Mouse (Mus musculus) neural tube, embryonic 12.5 days (tissue): ENCODE measurements around the gene Atp6v0c. TPM values are rescaled to one million over a fixed set of nuclear protein-coding genes. Genes with fewer than 3 reads are reported as not detected.

Source experiments
- ATAC-seq: fragments of 200-750 bp; cut with Nextera tagmentation; 2 replicates; pipeline ENCODE4 v1.8.0; 2017; ENCODE audit warnings: low read depth, mild to moderate bottlenecking, moderate TSS enrichment, moderate library complexity; ENCODE audit not compliant: low FRiP score
- H3K27ac ChIP-seq: fragments of 300-500 bp; sonication (generic); 2 replicates; pipeline ENCODE4 v1.5.1; 2016
- H3K27me3 ChIP-seq: fragments of 300-500 bp; sonication (generic); replicated peaks from 2 replicates; pipeline ENCODE4 v1.6.1; 2016; ENCODE audit warnings: mild to moderate bottlenecking
- H3K36me3 ChIP-seq: fragments of 300-500 bp; sonication (generic); 2 replicates; pipeline ENCODE4 v1.6.1; 2016; ENCODE audit warnings: mild to moderate bottlenecking
- H3K4me1 ChIP-seq: fragments of 300-500 bp; sonication (generic); 2 replicates; pipeline ENCODE4 v1.6.1; 2016
- H3K4me2 ChIP-seq: fragments of 300-500 bp; sonication (generic); replicated peaks from 2 replicates; pipeline ENCODE4 v1.6.1; 2016; ENCODE audit warnings: mild to moderate bottlenecking
- H3K4me3 ChIP-seq: fragments of 300-500 bp; sonication (generic); 2 replicates; pipeline ENCODE4 v1.5.1; 2016
- H3K9ac ChIP-seq: fragments of 300-500 bp; sonication (generic); 2 replicates; pipeline ENCODE4 v1.6.1; 2016; ENCODE audit warnings: mild to moderate bottlenecking
- H3K9me3 ChIP-seq: fragments of 300-500 bp; sonication (generic); 2 replicates; pipeline ENCODE4 v1.6.1; 2016; ENCODE audit warnings: mild to moderate bottlenecking
- WGBS: fragments of 180-500 bp; shearing (Covaris S2); methylation state at CpG from one replicate; pipeline ENCODE4 v1.1.7; 2016; 5-methylcytosine and 5-hydroxymethylcytosine counted together
- polyA plus RNA-seq: library from polyadenylated mRNA; unstranded; fragments of >200 nt; fragmentation: Nextera tagmentation; extraction: Ambion mirVana; gene quantifications from 2 replicates; pipeline ENCODE4 v1.2.1, GENCODE M21; 2016

Gene Atp6v0c
- polyA plus RNA-seq, result 671 and 684 TPM in 2 replicates

GRCm38 (mm10) chr17:24169317-24170065 lies at the start of gene Atp6v0c:
TSS of gene Atp6v0c (minus strand) at chr17:24169702.
- H3K4me1 ChIP-seq, result peaks cover 20% of the 10 kb centered on the region
- peak; percentile 88 for ATAC-seq
- under 1% methylated on average over 58 of the region's 58 CpGs for WGBS
- H3K27me3 ChIP-seq, result no peaks in the 10 kb centered on the region
- H3K9me3 ChIP-seq, result no peaks in the 10 kb centered on the region
- peak within 1 kb of the TSS; percentile 94 for H3K4me2 ChIP-seq
- peak within 1 kb of the TSS; percentile 86 for H3K9ac ChIP-seq
- peak within 1 kb of the TSS; percentile 90 for H3K4me3 ChIP-seq
- peaks cover 17% of the 10 kb centered on the region for H3K36me3 ChIP-seq
- peak within 1 kb of the TSS; percentile 86 for H3K27ac ChIP-seq

- no peak overlapping the region for H3K9ac ChIP-seq
- H3K27ac ChIP-seq, result no peak overlapping the region
- no peak overlapping the region for H3K4me2 ChIP-seq
- ATAC-seq, result no peak
- 0 out of 2 replicates have a peak, but pooled peaks cover 4% of the 10 kb centered on the region for H3K27me3 ChIP-seq
- no peaks in the 10 kb centered on the region for H3K9me3 ChIP-seq
- peaks cover 18% of the 10 kb centered on the region for H3K4me1 ChIP-seq
- peaks cover 33% of the 10 kb centered on the region for H3K36me3 ChIP-seq
- H3K4me3 ChIP-seq, result no peak overlapping the region
- 58% methylated on average over 4 of the region's 4 CpGs for WGBS
Observed at GRCm38 (mm10) chr17:24216836-24217235, 47.3 kb upstream of the Atp6v0c start.

GRCm38 (mm10) chr17:24213186-24213585 lies 43.7 kb upstream of the Atp6v0c start:
- H3K4me3 ChIP-seq, result no peak overlapping the region
- H3K9me3 ChIP-seq, result no peaks in the 10 kb centered on the region
- no peak overlapping the region for H3K27ac ChIP-seq
- H3K36me3 ChIP-seq, result peaks cover 30% of the 10 kb centered on the region
- 76% methylated on average over 6 of the region's 6 CpGs for WGBS
- no peak for ATAC-seq
- H3K4me1 ChIP-seq, result peaks cover 43% of the 10 kb centered on the region
- peaks cover 7% of the 10 kb centered on the region; the same call in 1 of the 2 replicates for H3K27me3 ChIP-seq
- H3K9ac ChIP-seq, result no peak overlapping the region
- no peak overlapping the region for H3K4me2 ChIP-seq

GRCm38 (mm10) chr17:24212441-24213018 lies 43.0 kb upstream of the Atp6v0c start:
- Histone ChIP-seq H3K4me2 (peak overlapping the region; percentile 96), H3K27ac (no peak overlapping the region), H3K4me3 (peak overlapping the region; percentile 54; the same call in 1 of the 2 replicates), H3K9me3 (no peaks in the 10 kb centered on the region), H3K27me3 (peaks cover 14% of the 10 kb centered on the region), H3K36me3 (peaks cover 24% of the 10 kb centered on the region), H3K4me1 (peaks cover 50% of the 10 kb centered on the region), H3K9ac (no peak overlapping the region)
- 30% methylated on average over 5 of the region's 5 CpGs for WGBS
- ATAC-seq, result no peak

DNA sequence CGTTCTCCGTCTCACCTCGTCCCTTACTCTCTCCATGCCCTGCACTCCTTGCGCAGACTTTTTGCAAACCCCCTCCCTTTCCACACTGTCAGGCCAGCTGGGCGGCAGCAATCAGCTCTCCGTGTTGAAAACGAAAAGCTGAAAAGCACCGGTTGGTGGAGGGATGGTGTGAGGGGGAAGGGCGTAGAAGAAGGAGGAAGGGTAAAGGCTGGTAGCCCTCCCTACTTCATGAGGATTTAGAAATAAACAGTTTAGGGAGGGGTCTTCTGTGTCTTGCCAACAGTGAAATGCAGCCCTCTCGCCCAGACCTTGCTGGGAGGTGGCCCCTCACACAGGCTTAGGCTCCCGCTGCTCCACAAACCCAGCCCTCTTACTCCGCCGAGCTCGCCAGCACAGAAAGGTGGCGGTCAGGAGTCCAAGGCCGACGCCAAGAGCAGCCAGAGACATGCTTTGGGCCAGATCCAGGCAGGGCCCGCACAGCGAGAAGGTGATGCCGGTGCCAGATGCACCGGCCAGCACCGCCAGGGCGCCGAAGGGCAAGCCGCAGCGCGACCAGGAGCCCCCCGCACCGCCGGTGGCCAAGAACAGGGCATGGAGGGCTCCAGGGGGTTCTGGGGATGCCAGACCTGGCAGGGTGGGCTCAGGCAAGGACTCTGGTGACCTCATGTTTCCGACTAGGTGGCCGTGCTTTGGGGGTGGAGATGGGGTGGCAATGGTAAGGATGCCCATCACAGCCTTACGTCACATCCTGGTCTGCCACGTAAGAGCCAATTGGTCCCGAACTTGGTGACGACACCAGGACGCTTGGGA lies 42.3 kb upstream of the Atp6v0c start:
- H3K9me3 ChIP-seq, result no peaks in the 10 kb centered on the region
- peak overlapping the region; percentile 54 for H3K4me3 ChIP-seq
- WGBS, result 2% methylated on average over 37 of the region's 37 CpGs
- peak; percentile 45 for ATAC-seq
- H3K9ac ChIP-seq, result peak overlapping the region; percentile 74
- H3K27ac ChIP-seq, result peak overlapping the region; percentile 64; the same call in 1 of the 2 replicates
- peaks cover 57% of the 10 kb centered on the region for H3K4me1 ChIP-seq
- H3K36me3 ChIP-seq, result peaks cover 19% of the 10 kb centered on the region
- peak overlapping the region; percentile 96 for H3K4me2 ChIP-seq
- H3K27me3 ChIP-seq, result peaks cover 21% of the 10 kb centered on the region

- WGBS, result 92% methylated on average over 3 of the region's 3 CpGs
- Histone ChIP-seq H3K27me3 (peaks cover 25% of the 10 kb centered on the region), H3K27ac (no peak overlapping the region), H3K9me3 (no peaks in the 10 kb centered on the region), H3K36me3 (peaks cover 7% of the 10 kb centered on the region), H3K4me2 (peak overlapping the region; percentile 96), H3K9ac (0 out of 2 replicates have a peak overlapping the region, but pooled peaks have one; percentile 74), H3K4me3 (no peak overlapping the region), H3K4me1 (peaks cover 69% of the 10 kb centered on the region)
- no peak for ATAC-seq
Observed at GRCm38 (mm10) chr17:24210591-24210990, 41.1 kb upstream of the Atp6v0c start.

- peak overlapping the region; percentile 93 for H3K4me2 ChIP-seq
- H3K9ac ChIP-seq, result no peak overlapping the region
- ATAC-seq, result no peak
- no peaks in the 10 kb centered on the region for H3K36me3 ChIP-seq
- no peak overlapping the region for H3K4me3 ChIP-seq
- peaks cover 25% of the 10 kb centered on the region for H3K27me3 ChIP-seq
- 82% methylated on average over 3 of the region's 3 CpGs for WGBS
- H3K27ac ChIP-seq, result no peak overlapping the region
- H3K4me1 ChIP-seq, result peaks cover 73% of the 10 kb centered on the region
- H3K9me3 ChIP-seq, result no peaks in the 10 kb centered on the region
Observed at GRCm38 (mm10) chr17:24209916-24210240, 40.4 kb upstream of the Atp6v0c start.

DNA sequence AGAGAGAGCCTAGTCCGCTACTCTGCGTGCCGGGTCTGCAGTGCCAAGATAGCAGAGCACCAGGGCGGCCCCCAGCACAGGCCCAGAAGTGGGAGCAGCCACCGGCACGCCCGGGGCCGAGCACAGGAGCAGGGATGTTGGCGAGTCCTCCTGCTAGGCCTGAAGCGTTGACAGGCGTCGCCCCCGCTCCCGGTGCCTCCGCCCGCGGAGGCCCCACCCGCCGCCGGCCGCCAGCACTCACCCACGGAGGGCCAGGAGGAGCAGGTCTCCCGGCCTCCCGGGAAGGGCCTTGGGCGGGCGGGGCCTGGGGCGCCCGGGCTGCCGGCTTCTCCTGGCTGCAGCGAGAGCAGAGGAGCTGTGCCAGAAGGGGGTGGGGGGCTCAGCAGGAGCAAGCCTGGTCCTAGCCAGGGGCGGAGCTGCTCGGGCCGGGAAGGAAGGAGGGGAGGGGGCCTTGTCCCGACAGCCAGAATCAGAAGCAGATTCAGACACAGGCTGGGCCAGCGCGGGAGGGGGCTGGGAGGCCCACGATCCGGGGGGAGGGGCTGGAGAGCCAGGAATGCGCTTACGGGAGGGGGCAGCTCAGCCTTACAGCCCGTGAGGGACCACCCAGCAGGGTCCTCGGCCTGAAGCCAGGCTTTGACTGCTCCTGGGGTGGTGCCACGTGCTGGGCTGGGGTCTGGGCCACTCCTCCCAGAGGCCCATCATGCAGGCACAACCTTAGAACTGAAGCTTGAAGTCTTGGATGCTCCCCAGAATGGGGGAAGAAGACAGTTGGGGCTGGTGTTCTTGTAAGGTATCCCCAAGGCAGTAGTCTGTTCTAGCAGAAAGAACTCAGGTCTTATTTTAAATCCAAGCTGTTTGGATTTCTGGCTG lies 39.8 kb upstream of the Atp6v0c start, which contains the start of gene Ntn3:
TSS of gene Ntn3 (minus strand) at position 489 of the 873 bp plus-strand sequence.
- Histone ChIP-seq H3K9ac (peak within 1 kb of the TSS; percentile 80), H3K36me3 (no peaks in the 10 kb centered on the region), H3K4me2 (peak within 1 kb of the TSS; percentile 93), H3K27me3 (peaks cover 25% of the 10 kb centered on the region), H3K4me1 (peaks cover 79% of the 10 kb centered on the region), H3K9me3 (no peaks in the 10 kb centered on the region), H3K4me3 (peak within 1 kb of the TSS; percentile 50), H3K27ac (peak within 1 kb of the TSS; percentile 62)
- peak; percentile 23 for ATAC-seq
- under 1% methylated on average over 41 of the region's 43 CpGs for WGBS

DNA sequence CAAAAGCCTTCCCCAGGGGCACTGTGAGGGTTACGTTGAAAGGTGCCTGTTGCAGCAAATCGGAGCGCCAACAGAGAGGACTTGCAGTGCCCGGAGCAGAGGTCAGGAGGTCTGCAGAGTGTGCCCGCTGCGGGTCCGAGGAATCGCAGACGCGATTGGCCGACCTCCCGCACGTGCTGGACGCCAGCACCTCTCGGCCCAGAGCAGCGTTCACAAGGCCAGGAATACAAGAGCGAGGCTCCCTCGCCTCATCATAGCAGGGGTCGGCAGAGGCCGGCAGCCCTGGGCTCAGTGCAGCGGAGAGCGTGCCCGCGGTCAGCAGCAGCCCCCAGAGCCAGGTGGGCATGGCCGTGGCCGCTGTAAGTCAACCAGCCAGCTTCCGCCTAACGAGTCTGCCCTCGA lies 39.1 kb upstream of the Atp6v0c start:
- Histone ChIP-seq H3K9ac (peak overlapping the region; percentile 80), H3K4me3 (peak overlapping the region; percentile 50), H3K9me3 (no peaks in the 10 kb centered on the region), H3K27ac (peak overlapping the region; percentile 62), H3K27me3 (peaks cover 25% of the 10 kb centered on the region), H3K4me1 (peaks cover 81% of the 10 kb centered on the region), H3K4me2 (peak overlapping the region; percentile 93), H3K36me3 (no peaks in the 10 kb centered on the region)
- WGBS, result 2% methylated on average over 29 of the region's 29 CpGs
- 0 out of 2 replicates have a peak, but pooled peaks have one; percentile 1 for ATAC-seq

DNA sequence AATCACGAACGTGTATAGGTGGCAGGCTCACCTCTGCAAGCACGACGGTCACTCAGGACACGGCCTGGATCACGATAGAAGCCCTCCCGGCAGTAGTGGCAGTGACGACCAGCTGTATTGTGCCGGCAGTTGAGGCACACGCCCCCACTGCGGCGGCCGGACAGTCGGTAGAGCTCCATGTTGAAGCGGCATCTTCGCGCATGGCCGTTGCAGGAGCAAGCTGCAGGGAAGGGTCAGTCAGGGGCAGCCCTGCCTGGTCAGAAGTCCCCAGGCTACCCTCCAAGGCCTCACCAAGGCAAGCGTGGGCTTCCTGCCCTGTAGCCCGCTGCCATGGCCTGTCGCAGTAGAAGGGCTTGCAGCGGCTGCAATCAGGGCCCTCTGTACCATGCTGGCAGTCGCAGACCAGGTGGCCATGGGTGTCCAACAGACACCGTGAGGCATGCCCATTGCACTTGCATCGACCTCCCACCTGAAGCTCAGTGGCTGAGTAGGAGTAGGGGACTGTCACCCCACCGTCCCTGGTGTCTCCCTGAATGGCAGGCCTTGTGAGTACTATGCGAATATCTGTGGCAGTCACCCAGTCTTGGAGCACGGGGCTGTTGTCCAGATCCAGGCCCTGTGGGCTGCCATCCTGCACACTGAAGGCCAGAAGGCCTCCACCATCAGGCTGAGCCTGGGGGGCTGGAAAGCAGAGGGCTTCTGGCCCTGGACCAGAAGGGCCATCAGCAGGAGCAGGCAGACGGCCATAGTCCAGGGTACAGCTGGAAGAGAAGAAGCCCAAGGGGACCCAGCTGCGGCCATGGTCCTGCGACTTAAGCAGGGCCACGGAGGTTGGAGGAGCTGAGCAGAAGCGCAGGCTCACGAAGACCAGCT lies 38.5 kb upstream of the Atp6v0c start:
- peaks cover 25% of the 10 kb centered on the region for H3K27me3 ChIP-seq

More for the DNA sequence above, 38.5 kb upstream of the Atp6v0c start:
- 57% methylated on average over 34 of the region's 34 CpGs for WGBS
- H3K9me3 ChIP-seq, result no peaks in the 10 kb centered on the region
- peak overlapping the region; percentile 80 for H3K9ac ChIP-seq
- H3K4me1 ChIP-seq, result peaks cover 85% of the 10 kb centered on the region
- H3K4me2 ChIP-seq, result peak overlapping the region; percentile 93
- peak overlapping the region; percentile 50 for H3K4me3 ChIP-seq
- H3K36me3 ChIP-seq, result no peaks in the 10 kb centered on the region
- ATAC-seq, result no peak
- no peak overlapping the region for H3K27ac ChIP-seq
